Mouse (Mus musculus): ENCODE results near the gene Mrpl47. TPM values are rescaled to one million over a fixed set of nuclear protein-coding genes. Genes with fewer than 3 reads are reported as not detected.

Mrpl47 gene
- polyA plus RNA-seq, 1 experiment from 2014 or later = 50.4 TPM

DNA sequence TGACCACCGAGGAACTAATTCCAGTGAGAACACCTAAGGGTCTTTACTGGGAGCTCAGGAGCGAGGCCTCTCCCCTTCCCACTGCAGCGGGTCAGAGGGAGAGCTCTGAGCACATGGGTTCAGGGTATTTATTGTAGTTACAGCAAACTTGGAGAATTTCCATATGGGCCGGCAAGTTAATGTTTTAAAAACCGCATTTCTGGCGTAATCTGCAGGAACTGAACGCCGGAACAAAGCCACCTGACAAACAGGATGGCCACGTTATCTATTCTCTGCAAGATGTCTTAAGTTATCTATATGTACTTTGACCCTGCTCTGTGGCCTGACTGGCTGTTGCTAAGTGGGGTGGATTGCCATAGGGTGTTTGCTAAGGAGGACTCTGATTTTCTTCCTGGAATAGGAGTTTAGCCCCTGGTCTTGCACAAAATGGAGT, 47.8 kb downstream of the Mrpl47 start:
- no peaks in the 10 kb centered on the region for H3K27me3 ChIP-seq (ENCODE audit: control insufficient read depth, insufficient read depth, low read length)
- H3K9ac ChIP-seq (replicated peaks; ENCODE audit: low read length) = no peak overlapping the region
- 80% methylated on average over 9 of the region's 9 CpGs for WGBS
- no peaks in the 10 kb centered on the region for H3K9me3 ChIP-seq (replicated peaks; ENCODE audit: control insufficient read depth, low read length)
- H3K27ac ChIP-seq (replicated peaks; ENCODE audit: low read depth, low read length) = no peak overlapping the region
- DNase-seq (ENCODE audit: low spot score) = no peak
- no peaks in the 10 kb centered on the region for H3K36me3 ChIP-seq (replicated peaks; ENCODE audit: control insufficient read depth, insufficient read depth, low read depth, low read length)
- ATAC-seq (replicated peaks; ENCODE audit: insufficient number of reproducible peaks, low FRiP score, low TSS enrichment, low read depth) = no peak
- H3K4me2 ChIP-seq (ENCODE audit: low read depth, low read length) = no peak overlapping the region
- H3K4me1 ChIP-seq (ENCODE audit: control insufficient read depth, insufficient read depth, low read length) = no peaks in the 10 kb centered on the region
- H3K4me3 ChIP-seq (ENCODE audit: low read depth, low read length) = no peak overlapping the region

GRCm38 (mm10) chr3:32687156-32687555, 50.2 kb downstream of the Mrpl47 start:
- no peak for DNase-seq (ENCODE audit: low spot score)
- ATAC-seq (replicated peaks; ENCODE audit: insufficient number of reproducible peaks, low FRiP score, low TSS enrichment, low read depth) = no peak
- Histone ChIP-seq H3K9me3 (replicated peaks; ENCODE audit: control insufficient read depth, low read length) (no peaks in the 10 kb centered on the region), H3K4me3 (ENCODE audit: low read depth, low read length) (no peak overlapping the region), H3K27ac (replicated peaks; ENCODE audit: low read depth, low read length) (no peak overlapping the region), H3K27me3 (ENCODE audit: control insufficient read depth, insufficient read depth, low read length) (no peaks in the 10 kb centered on the region), H3K4me1 (ENCODE audit: control insufficient read depth, insufficient read depth, low read length) (no peaks in the 10 kb centered on the region), H3K9ac (replicated peaks; ENCODE audit: low read length) (no peak overlapping the region), H3K4me2 (ENCODE audit: low read depth, low read length) (no peak overlapping the region), H3K36me3 (replicated peaks; ENCODE audit: control insufficient read depth, insufficient read depth, low read depth, low read length) (no peaks in the 10 kb centered on the region)
- WGBS = 71% methylated on average over 4 of the region's 4 CpGs

DNA sequence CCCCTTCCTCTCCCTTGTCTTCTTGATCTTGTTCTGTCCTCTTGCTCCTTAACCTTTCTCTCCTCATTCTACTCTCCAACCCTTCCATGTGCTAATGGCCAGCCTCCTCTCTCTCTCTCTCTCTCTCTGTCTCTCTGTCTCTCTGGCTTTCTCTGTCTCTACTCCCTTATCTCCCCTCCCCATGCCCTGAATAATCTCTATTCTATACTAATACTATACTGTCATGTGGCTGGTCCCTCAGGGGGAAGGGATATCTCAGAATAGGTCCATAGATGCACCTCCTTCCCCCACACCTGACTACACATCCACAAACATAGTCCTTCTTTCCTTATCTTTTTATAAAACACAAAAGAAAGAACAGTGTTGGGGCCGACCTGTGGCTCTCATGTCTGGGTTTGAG, 50.9 kb downstream of the Mrpl47 start:
- Histone ChIP-seq H3K9ac (replicated peaks; ENCODE audit: low read length) (no peak overlapping the region), H3K9me3 (replicated peaks; ENCODE audit: control insufficient read depth, low read length) (no peaks in the 10 kb centered on the region), H3K4me1 (ENCODE audit: control insufficient read depth, insufficient read depth, low read length) (no peaks in the 10 kb centered on the region), H3K36me3 (replicated peaks; ENCODE audit: control insufficient read depth, insufficient read depth, low read depth, low read length) (no peaks in the 10 kb centered on the region), H3K27ac (replicated peaks; ENCODE audit: low read depth, low read length) (no peak overlapping the region), H3K27me3 (ENCODE audit: control insufficient read depth, insufficient read depth, low read length) (no peaks in the 10 kb centered on the region), H3K4me2 (ENCODE audit: low read depth, low read length) (no peak overlapping the region), H3K4me3 (ENCODE audit: low read depth, low read length) (no peak overlapping the region)
- 50% methylated on average over 1 of the region's 1 CpGs for WGBS
- DNase-seq (ENCODE audit: low spot score) (no peak), ATAC-seq (replicated peaks; ENCODE audit: insufficient number of reproducible peaks, low FRiP score, low TSS enrichment, low read depth) (no peak)

GRCm38 (mm10) chr3:32684631-32685030, 52.8 kb downstream of the Mrpl47 start:
- no peak for DNase-seq (ENCODE audit: low spot score)
- Histone ChIP-seq H3K4me3 (ENCODE audit: low read depth, low read length) (no peak overlapping the region), H3K9me3 (replicated peaks; ENCODE audit: control insufficient read depth, low read length) (no peaks in the 10 kb centered on the region), H3K4me1 (ENCODE audit: control insufficient read depth, insufficient read depth, low read length) (no peaks in the 10 kb centered on the region), H3K4me2 (ENCODE audit: low read depth, low read length) (no peak overlapping the region), H3K27ac (replicated peaks; ENCODE audit: low read depth, low read length) (no peak overlapping the region), H3K36me3 (replicated peaks; ENCODE audit: control insufficient read depth, insufficient read depth, low read depth, low read length) (no peaks in the 10 kb centered on the region), H3K9ac (replicated peaks; ENCODE audit: low read length) (no peak overlapping the region), H3K27me3 (ENCODE audit: control insufficient read depth, insufficient read depth, low read length) (no peaks in the 10 kb centered on the region)
- ATAC-seq (replicated peaks; ENCODE audit: insufficient number of reproducible peaks, low FRiP score, low TSS enrichment, low read depth) = no peak
- WGBS = 78% methylated on average over 3 of the region's 3 CpGs

GRCm38 (mm10) chr3:32682910-32683531, 54.4 kb downstream of the Mrpl47 start:
- 79% methylated on average over 11 of the region's 12 CpGs for WGBS
- no peaks in the 10 kb centered on the region for H3K27me3 ChIP-seq (ENCODE audit: control insufficient read depth, insufficient read depth, low read length)
- DNase-seq (ENCODE audit: low spot score) = no peak
- H3K36me3 ChIP-seq (replicated peaks; ENCODE audit: control insufficient read depth, insufficient read depth, low read depth, low read length) = no peaks in the 10 kb centered on the region
- H3K9me3 ChIP-seq (replicated peaks; ENCODE audit: control insufficient read depth, low read length) = no peaks in the 10 kb centered on the region
- no peak for ATAC-seq (replicated peaks; ENCODE audit: insufficient number of reproducible peaks, low FRiP score, low TSS enrichment, low read depth)
- H3K4me2 ChIP-seq (ENCODE audit: low read depth, low read length) = no peak overlapping the region
- H3K27ac ChIP-seq (replicated peaks; ENCODE audit: low read depth, low read length) = no peak overlapping the region
- no peak overlapping the region for H3K9ac ChIP-seq (replicated peaks; ENCODE audit: low read length)
- H3K4me1 ChIP-seq (ENCODE audit: control insufficient read depth, insufficient read depth, low read length) = no peaks in the 10 kb centered on the region
- no peak overlapping the region for H3K4me3 ChIP-seq (ENCODE audit: low read depth, low read length)

GRCm38 (mm10) chr3:32676393-32676792, 61.0 kb downstream of the Mrpl47 start:
- H3K27me3 ChIP-seq (ENCODE audit: control insufficient read depth, insufficient read depth, low read length) = no peaks in the 10 kb centered on the region
- ATAC-seq (replicated peaks; ENCODE audit: insufficient number of reproducible peaks, low FRiP score, low TSS enrichment, low read depth) = no peak

More at GRCm38 (mm10) chr3:32676393-32676792, 61.0 kb downstream of the Mrpl47 start:
- WGBS = 85% methylated on average over 6 of the region's 6 CpGs
- no peak overlapping the region for H3K9ac ChIP-seq (replicated peaks; ENCODE audit: low read length)
- H3K4me2 ChIP-seq (ENCODE audit: low read depth, low read length) = no peak overlapping the region
- H3K4me1 ChIP-seq (ENCODE audit: control insufficient read depth, insufficient read depth, low read length) = no peaks in the 10 kb centered on the region
- no peak for DNase-seq (ENCODE audit: low spot score)
- no peak overlapping the region for H3K4me3 ChIP-seq (ENCODE audit: low read depth, low read length)
- H3K9me3 ChIP-seq (replicated peaks; ENCODE audit: control insufficient read depth, low read length) = no peaks in the 10 kb centered on the region
- no peak overlapping the region for H3K27ac ChIP-seq (replicated peaks; ENCODE audit: low read depth, low read length)
- H3K36me3 ChIP-seq (replicated peaks; ENCODE audit: control insufficient read depth, insufficient read depth, low read depth, low read length) = no peaks in the 10 kb centered on the region

Other genes starting within 250 kb of the Mrpl47 start
- gene Kcnmb3, start 245.4 kb downstream of the Mrpl47 start, polyA plus RNA-seq (2014; fragmentation: Nextera tagmentation; extraction: Ambion mirVana) = not detected in 2 replicates
- gene Zfp639, start 227.3 kb downstream of the Mrpl47 start, polyA plus RNA-seq (2014; fragmentation: Nextera tagmentation; extraction: Ambion mirVana) = 51.7 and 54.3 TPM in 2 replicates
- 28.9 and 36.5 TPM in 2 replicates for gene Mfn1, start 208.1 kb downstream of the Mrpl47 start, polyA plus RNA-seq (2014; fragmentation: Nextera tagmentation; extraction: Ambion mirVana)
- gene Gnb4, start 121.0 kb downstream of the Mrpl47 start, polyA plus RNA-seq (2014; fragmentation: Nextera tagmentation; extraction: Ambion mirVana) = 47.3 and 48.5 TPM in 2 replicates
- 265 and 285 TPM in 2 replicates for gene Actl6a, start 31.3 kb downstream of the Mrpl47 start, polyA plus RNA-seq (2014; fragmentation: Nextera tagmentation; extraction: Ambion mirVana)
- 333 and 337 TPM in 2 replicates for gene Ndufb5, start 615 bp downstream of the Mrpl47 start, polyA plus RNA-seq (2014; fragmentation: Nextera tagmentation; extraction: Ambion mirVana)
- 4.6 TPM in 2 replicates for gene Usp13, start 79.9 kb upstream of the Mrpl47 start, polyA plus RNA-seq (2014; fragmentation: Nextera tagmentation; extraction: Ambion mirVana)

Data from embryonic facial prominence, embryonic 11.5 days (tissue).